Mouse (Mus musculus) MEL-GATA-1-ER (cell line): Measurements from ENCODE around the gene Fer1l5.

ENCODE experiments used
- DNase-seq: peaks from one replicate; pipeline ENCODE4 v3.0.0-alpha.2; 2012; ENCODE audit warnings: low read depth; ENCODE audit errors: extremely low read depth

Gene Fer1l5

GRCm38 (mm10) chr1:36371934-36372845 is at the start of gene Fer1l5:
Fer1l5 (plus strand) TSS chr1:36372291.
- DNase-seq: no peak

GRCm38 (mm10) chr1:36323076-36323475 is 49.0 kb upstream of the Fer1l5 start:
- DNase-seq: no peak

- peak; percentile 22 for DNase-seq
Measured at GRCm38 (mm10) chr1:36323746-36324448, 48.2 kb upstream of the Fer1l5 start.

GRCm38 (mm10) chr1:36325900-36326321 is 46.2 kb upstream of the Fer1l5 start:
- DNase-seq: no peak

GRCm38 (mm10) chr1:36326815-36327214 is 45.3 kb upstream of the Fer1l5 start:
- no peak for DNase-seq

GRCm38 (mm10) chr1:36331743-36332142 is 40.3 kb upstream of the Fer1l5 start:
- no peak for DNase-seq

- no peak for DNase-seq
Measured at GRCm38 (mm10) chr1:36332955-36333887, 38.9 kb upstream of the Fer1l5 start.

DNA sequence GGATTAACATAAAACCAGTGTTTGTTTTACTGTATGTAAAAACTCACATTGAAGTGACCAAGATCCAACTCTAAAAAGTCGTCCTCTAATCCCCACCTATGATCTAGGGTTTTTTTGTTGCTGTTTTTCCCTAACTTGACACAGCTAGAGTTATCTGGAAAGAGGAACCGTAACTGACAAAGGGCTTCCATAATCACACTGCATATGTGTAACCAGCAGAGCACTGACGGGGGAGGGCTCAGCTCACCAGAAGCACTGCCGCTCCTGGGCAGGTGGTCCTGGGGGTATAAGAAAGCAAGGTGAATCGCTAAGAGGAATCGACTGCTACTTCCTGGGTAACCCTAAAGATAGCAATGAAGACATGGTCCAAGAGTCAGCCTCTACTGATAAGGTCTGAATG is 29.5 kb upstream of the Fer1l5 start:
- DNase-seq: no peak

DNA sequence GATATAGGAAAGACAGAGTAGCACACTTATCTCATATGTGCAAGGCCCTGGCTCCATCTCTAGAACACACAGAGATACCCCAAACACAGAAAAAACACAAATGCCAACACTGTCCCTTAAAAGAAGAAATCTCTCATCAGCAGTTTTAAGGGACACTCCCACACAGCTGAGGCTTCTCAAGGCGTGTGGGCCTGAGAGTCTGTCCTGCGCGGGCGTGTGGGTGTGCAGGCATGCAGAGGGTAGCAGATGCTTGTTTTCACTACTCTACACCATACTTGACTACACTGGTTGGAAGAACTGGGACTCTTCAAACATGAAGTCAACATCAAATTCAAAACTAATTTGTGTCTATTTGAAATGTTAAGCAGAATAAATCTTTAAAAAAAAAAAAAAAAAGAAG is 19.7 kb upstream of the Fer1l5 start:
- DNase-seq: no peak

- DNase-seq: no peak
Measured at GRCm38 (mm10) chr1:36356955-36357695, 15.0 kb upstream of the Fer1l5 start.

DNA sequence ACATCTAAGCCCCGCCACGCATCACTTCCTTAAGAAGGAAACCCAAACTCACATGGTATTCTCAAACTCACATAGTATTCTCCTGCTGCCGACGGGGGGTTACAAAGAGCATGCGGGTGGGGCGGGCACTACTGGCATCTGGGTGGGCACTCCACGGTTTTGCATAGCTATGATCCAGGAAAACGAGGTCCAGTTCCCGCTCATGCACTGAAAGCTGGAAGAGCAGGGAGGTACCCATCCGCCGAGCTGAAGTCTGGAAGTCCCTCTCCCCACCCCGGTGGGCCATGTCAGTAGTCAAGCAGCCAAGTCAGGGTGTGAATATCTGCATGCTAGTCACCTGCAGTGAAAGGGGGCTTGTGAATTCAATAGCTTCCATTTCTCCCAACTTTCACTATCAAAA is 4.4 kb upstream of the Fer1l5 start:
- no peak for DNase-seq

- DNase-seq: no peak
Measured at GRCm38 (mm10) chr1:36368112-36368968, 3.8 kb upstream of the Fer1l5 start.

DNA sequence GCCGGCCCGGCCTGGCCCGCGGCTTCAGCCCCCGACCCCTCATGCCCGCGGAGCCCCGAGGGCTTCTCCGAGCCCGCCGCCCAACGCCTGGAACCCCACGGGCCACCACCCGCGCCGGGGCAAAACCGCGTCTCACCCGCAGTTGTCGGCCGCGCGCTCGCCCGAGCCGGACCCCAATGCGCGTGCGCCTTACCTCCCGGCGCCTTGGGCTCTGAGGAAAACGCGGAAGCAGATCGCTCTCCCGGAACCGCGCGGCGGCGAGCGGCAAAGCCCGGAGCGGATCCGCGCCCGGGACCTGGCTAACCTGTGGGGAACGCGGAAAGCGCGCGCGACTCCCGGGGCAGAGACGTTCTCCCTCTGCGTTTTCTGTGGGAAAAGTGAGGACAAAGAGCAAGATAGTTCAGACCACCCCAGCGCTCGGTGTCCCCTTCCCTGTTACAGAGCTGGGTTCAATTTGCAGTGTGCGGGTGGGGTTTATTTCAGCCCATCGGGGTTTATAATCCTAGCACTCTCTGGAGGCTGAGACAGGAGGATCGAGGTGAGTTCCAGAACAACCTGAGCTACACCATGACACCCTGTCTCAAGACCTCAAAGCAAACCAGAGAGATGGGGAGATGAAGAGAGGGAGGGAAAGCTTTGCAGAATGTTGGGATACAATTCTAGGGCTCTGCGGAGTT is 3.0 kb upstream of the Fer1l5 start, which contains the start of gene Kansl3:
TSS of gene Kansl3 (minus strand) at position 213 of the 677 bp plus-strand sequence.
- DNase-seq: peak; percentile 70

DNA sequence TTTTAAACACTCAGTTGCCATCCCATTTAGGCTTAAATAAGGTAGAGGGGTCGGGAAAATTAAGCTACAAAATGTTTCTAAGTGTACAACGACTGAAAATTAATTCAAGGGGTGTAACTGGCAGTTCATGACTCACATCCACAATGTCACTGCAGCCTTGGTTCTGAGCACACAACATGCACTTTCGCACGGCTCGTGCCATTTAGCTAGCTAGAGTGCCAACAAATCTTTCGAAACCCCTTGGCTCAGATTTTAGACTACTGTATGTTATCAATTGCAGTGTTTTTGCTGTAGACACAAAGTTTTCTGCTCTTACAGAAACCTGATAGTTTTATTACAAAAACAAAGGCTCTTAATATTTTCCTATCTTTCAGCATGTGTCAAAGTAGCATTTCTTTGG is 1.2 kb upstream of the Fer1l5 start:
- DNase-seq: no peak

- no peak for DNase-seq
Measured at GRCm38 (mm10) chr1:36378880-36379279, 6.8 kb downstream of the Fer1l5 start.

DNA sequence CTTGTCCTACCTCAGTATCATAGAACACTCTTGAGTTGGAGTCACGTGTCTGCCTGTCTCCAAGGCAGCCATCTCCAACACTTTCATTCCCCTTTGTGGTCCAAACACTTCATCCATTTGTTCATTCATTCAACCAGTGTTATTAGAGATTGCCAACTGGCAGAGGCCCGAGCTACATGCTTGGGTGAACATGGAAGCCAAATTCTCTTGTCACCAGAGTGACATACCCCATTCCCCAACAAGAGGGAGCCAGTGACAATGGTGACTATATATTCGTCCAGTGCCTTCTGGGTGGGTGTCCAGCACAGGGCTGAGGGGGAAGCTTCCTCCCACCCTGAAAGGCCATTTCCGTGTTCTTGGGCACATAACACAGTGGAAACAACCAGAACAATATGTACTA is 7.5 kb downstream of the Fer1l5 start:
- no peak for DNase-seq

- DNase-seq: no peak
Measured at GRCm38 (mm10) chr1:36397041-36397440, 24.9 kb downstream of the Fer1l5 start.

GRCm38 (mm10) chr1:36401509-36401908 is 29.4 kb downstream of the Fer1l5 start:
- no peak for DNase-seq

DNA sequence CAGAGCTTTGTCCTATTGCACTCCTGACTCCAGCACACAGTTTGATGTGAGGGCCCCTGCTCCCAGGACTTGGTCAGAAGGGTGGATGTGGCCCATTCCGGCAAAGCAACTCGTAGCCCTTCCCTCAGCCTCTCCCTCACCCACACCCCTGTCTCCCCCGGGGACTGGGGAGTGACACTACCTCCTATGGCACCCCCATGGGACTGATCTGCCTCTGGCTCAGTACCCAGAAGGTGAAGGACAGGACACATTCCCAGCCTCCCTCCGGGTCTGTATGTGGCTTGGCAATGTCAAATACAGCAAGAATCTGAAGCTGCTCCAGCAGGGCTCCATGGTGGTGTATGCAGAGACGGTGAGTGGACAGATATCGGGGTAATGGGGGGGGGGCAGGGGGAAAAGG is 32.4 kb downstream of the Fer1l5 start:
- DNase-seq: no peak
